Comparison of ENCODE assay signal across 8 mouse cellular contexts in genomic region chr12:76535471-76535900, GRCm38 (mm10). TPM values are rescaled to one million over a fixed set of nuclear protein-coding genes. Genes with fewer than 3 reads are reported as not detected.
A peak's percentile ranks its signal among the peaks of the same experiment; 100 is the strongest.
DNase-seq lines count a peak whose midpoint lies in the region; ATAC-seq lines count a peak whose summit lies in the region.

No protein-coding gene starts in this region.

- no peaks in the 10 kb centered on the region for H3K36me3 ChIP-seq in limb, embryonic 11.5 days (ENCODE audit: control insufficient read depth, insufficient read depth, low read length)

- DNase-seq in heart, adult 11 months = peak; percentile 98
- DNase-seq in heart, postnatal 25 days (ENCODE audit: low spot score) = no peak
- peak; percentile 36 for DNase-seq in thymus, postnatal 4 days
- no peak for DNase-seq in thymus, postnatal 14 days
- DNase-seq in limb, embryonic 11.5 days (ENCODE audit: low spot score) = no peak
- DNase-seq in thymus, postnatal 10 days (ENCODE audit: low spot score in 2 of 2) = no peak
- no peak for DNase-seq in thymus, postnatal 25 days
- no peak for DNase-seq in cerebellum, adult 9-11 months

- H3K9ac ChIP-seq in limb, embryonic 11.5 days (ENCODE audit: low read length) = no peak overlapping the region

- peaks cover 20% of the 10 kb centered on the region for H3K4me1 ChIP-seq in limb, embryonic 11.5 days (ENCODE audit: control insufficient read depth, insufficient read depth, low read length)

- no peak overlapping the region for H3K27ac ChIP-seq in limb, embryonic 11.5 days (replicated peaks; ENCODE audit: low read depth, low read length)

- intact Hi-C loops in heart, postnatal 25 days (cut with DNase I) = no loop called here

- H3K9me3 ChIP-seq in limb, embryonic 11.5 days (ENCODE audit: control insufficient read depth, low read length) = no peaks in the 10 kb centered on the region

- ATAC-seq in limb, embryonic 11.5 days (ENCODE audit: insufficient number of reproducible peaks, low FRiP score, low TSS enrichment, low read depth) = no peak

- peak overlapping the region; percentile 97; the same call in 1 of the 2 replicates for H3K4me2 ChIP-seq in limb, embryonic 11.5 days (ENCODE audit: low read depth, severe bottlenecking)

- no peak overlapping the region for H3K4me3 ChIP-seq in limb, embryonic 11.5 days (ENCODE audit: low read depth, low read length)

- no peaks in the 10 kb centered on the region for H3K27me3 ChIP-seq in limb, embryonic 11.5 days (ENCODE audit: control insufficient read depth, insufficient read depth, low read length)

- 28% methylated on average over 9 of the region's 9 CpGs for whole genome bisulfite sequencing in limb, embryonic 11.5 days

RNA-seq across cellular contexts. Expression of gene Plekhg3, which starts 4.8 kb away (rescaled TPM):
- total RNA-seq in heart, postnatal 25 days (2021) = 10 to 100 TPM; 13.5 to 16.6 TPM
- polyA plus RNA-seq in limb, embryonic 11.5 days (2014; fragmentation: Nextera tagmentation; extraction: Ambion mirVana) = 4.3 and 4.4 TPM in 2 replicates

Comparison
In these comparisons a context has a peak if more than half of its experiments do, and no peak if none do; other contexts are left out.
1. DNase-seq: peak in heart, adult 11 months (single experiment) and thymus, postnatal 4 days (single experiment); none in heart, postnatal 25 days (single experiment), thymus, postnatal 14 days (single experiment), limb, embryonic 11.5 days (single experiment), thymus, postnatal 10 days (0 of 2), thymus, postnatal 25 days (single experiment) and cerebellum, adult 9-11 months (single experiment).